Mouse (Mus musculus) limb, embryonic 10.5 days (tissue): ENCODE results near the gene Olfr1431. TPM values are rescaled to one million over a fixed set of nuclear protein-coding genes. Genes with fewer than 3 reads are reported as not detected.
"Not testable (repeated sequence)": the region's sequence is repeated elsewhere in the genome, so short reads cannot be mapped to it uniquely, and the experiment has no call there.

Experiments used
- DNase-seq: peaks from one replicate; pipeline ENCODE4 v3.0.0-alpha.2; 2017; ENCODE audit warnings: low spot score
- H3K27ac ChIP-seq: fragments of 300-500 bp; sonication (generic); 2 replicates; pipeline ENCODE4 v1.5.1; 2016; ENCODE audit warnings: mild to moderate bottlenecking
- H3K27me3 ChIP-seq: fragments of 300-500 bp; sonication (generic); 2 replicates; pipeline ENCODE4 v1.6.1; 2016; ENCODE audit warnings: low read depth, mild to moderate bottlenecking; ENCODE audit not compliant: poor library complexity, severe bottlenecking
- H3K36me3 ChIP-seq: fragments of 300-500 bp; sonication (generic); 2 replicates; pipeline ENCODE4 v1.6.1; 2016; ENCODE audit warnings: mild to moderate bottlenecking, moderate library complexity
- H3K4me1 ChIP-seq: fragments of 300-500 bp; sonication (generic); 2 replicates; pipeline ENCODE4 v1.6.1; 2016
- H3K4me3 ChIP-seq: fragments of 300-500 bp; sonication (generic); 2 replicates; pipeline ENCODE4 v1.5.1; 2016; ENCODE audit warnings: mild to moderate bottlenecking, moderate library complexity
- H3K9me3 ChIP-seq: fragments of 300-500 bp; sonication (generic); replicated peaks from 2 replicates; pipeline ENCODE4 v1.6.1; 2016; ENCODE audit warnings: mild to moderate bottlenecking
- WGBS: fragments of 180-500 bp; shearing (Covaris S2); methylation state at CpG from one replicate; pipeline ENCODE4 v1.1.7; 2016; 5-methylcytosine and 5-hydroxymethylcytosine counted together
- polyA plus RNA-seq: library from polyadenylated mRNA; unstranded; fragments of >200 nt; fragmentation: Nextera tagmentation; extraction: Ambion mirVana; gene quantifications from 2 replicates; pipeline ENCODE4 v1.2.1, GENCODE M21; 2016

The Olfr1431 gene
- not detected in 2 replicates for polyA plus RNA-seq

GRCm38 (mm10) chr19:12200334-12200733 lies at the start of gene Olfr1431:
Gene Olfr1431, plus strand, starts transcription at chr19:12200634.
- Histone ChIP-seq H3K4me3 (no peak within 1 kb of the TSS), H3K36me3 (no peaks in the 10 kb centered on the region), H3K27ac (no peak within 1 kb of the TSS), H3K9me3 (no peaks in the 10 kb centered on the region), H3K4me1 (no peaks in the 10 kb centered on the region), H3K27me3 (no peaks in the 10 kb centered on the region)
- DNase-seq: no peak
- 82% methylated on average over 1 of the region's 1 CpGs for WGBS

GRCm38 (mm10) chr19:12170062-12170599 lies 30.3 kb upstream of the Olfr1431 start, which contains the start of gene Olfr1555-ps1:
Gene Olfr1555-ps1, minus strand, starts transcription at chr19:12170112.
- DNase-seq, H3K4me3 ChIP-seq, H3K36me3 ChIP-seq, H3K27me3 ChIP-seq, H3K27ac ChIP-seq, H3K4me1 ChIP-seq, H3K9me3 ChIP-seq: not testable (repeated sequence)
- 78% methylated on average over 1 of the region's 1 CpGs for WGBS

GRCm38 (mm10) chr19:12175431-12175830 lies 25.0 kb upstream of the Olfr1431 start:
- H3K27me3 ChIP-seq, DNase-seq, H3K27ac ChIP-seq, H3K4me1 ChIP-seq, H3K4me3 ChIP-seq, H3K36me3 ChIP-seq, H3K9me3 ChIP-seq: not testable (repeated sequence)
- WGBS: 77% methylated on average over 5 of the region's 5 CpGs

- H3K4me3 ChIP-seq, H3K27ac ChIP-seq, H3K4me1 ChIP-seq, H3K36me3 ChIP-seq, DNase-seq, H3K27me3 ChIP-seq, H3K9me3 ChIP-seq: not testable (repeated sequence)
- 79% methylated on average over 4 of the region's 4 CpGs for WGBS
These were observed 1.4 kb upstream of the Olfr1431 start for GRCm38 (mm10) chr19:12199076-12199475.

GRCm38 (mm10) chr19:12232496-12232895 lies 32.1 kb downstream of the Olfr1431 start, which contains the start of gene Olfr1432:
Gene Olfr1432, minus strand, starts transcription at chr19:12232596.
- not testable (repeated sequence) for H3K4me1 ChIP-seq, H3K36me3 ChIP-seq, H3K9me3 ChIP-seq, H3K27me3 ChIP-seq, H3K4me3 ChIP-seq, DNase-seq, H3K27ac ChIP-seq

- H3K4me1 ChIP-seq: no peaks in the 10 kb centered on the region
- H3K27ac ChIP-seq: no peak within 1 kb of the TSS
- no peak for DNase-seq
- H3K36me3 ChIP-seq: no peaks in the 10 kb centered on the region
- no peaks in the 10 kb centered on the region for H3K27me3 ChIP-seq
- 84% methylated on average over 1 of the region's 1 CpGs for WGBS
- H3K4me3 ChIP-seq: no peak within 1 kb of the TSS
- no peaks in the 10 kb centered on the region for H3K9me3 ChIP-seq
These were observed 41.1 kb downstream of the Olfr1431 start, which contains the start of gene Olfr262 for GRCm38 (mm10) chr19:12241559-12241958. Gene Olfr262, minus strand, starts transcription at chr19:12241659.

GRCm38 (mm10) chr19:12260732-12261131 lies 60.3 kb downstream of the Olfr1431 start, which contains the start of gene Olfr235:
Gene Olfr235, plus strand, starts transcription at chr19:12261032.
- H3K4me3 ChIP-seq: no peak within 1 kb of the TSS
- H3K36me3 ChIP-seq: no peaks in the 10 kb centered on the region
- H3K4me1 ChIP-seq: no peaks in the 10 kb centered on the region
- DNase-seq: no peak
- 81% methylated on average over 1 of the region's 1 CpGs for WGBS
- no peaks in the 10 kb centered on the region for H3K27me3 ChIP-seq
- no peaks in the 10 kb centered on the region for H3K9me3 ChIP-seq
- H3K27ac ChIP-seq: no peak within 1 kb of the TSS

Other genes starting within 250 kb of the Olfr1431 start
- 3.3 and 3.4 TPM in 2 replicates for gene Osbp, start 234.7 kb upstream of the Olfr1431 start, polyA plus RNA-seq
- 0.05 and 0.06 TPM in 2 replicates for gene Olfr1423, start 159.3 kb upstream of the Olfr1431 start, polyA plus RNA-seq
- gene Olfr1424, start 138.0 kb upstream of the Olfr1431 start, polyA plus RNA-seq: not detected in 2 replicates
- gene Olfr1425, start 122.9 kb upstream of the Olfr1431 start, polyA plus RNA-seq: not detected in 2 replicates
- gene Olfr1426, start 108.6 kb upstream of the Olfr1431 start, polyA plus RNA-seq: not detected in 2 replicates
- gene Olfr1427, start 97.3 kb upstream of the Olfr1431 start, polyA plus RNA-seq: not detected in 2 replicates
- gene Olfr1428, start 84.7 kb upstream of the Olfr1431 start, polyA plus RNA-seq: not detected in 2 replicates
- gene Olfr76, start 77.4 kb upstream of the Olfr1431 start, polyA plus RNA-seq: not detected in 2 replicates
- gene Olfr1555-ps1, start 30.5 kb upstream of the Olfr1431 start, polyA plus RNA-seq: not detected in 2 replicates
- gene Olfr1432, start 32.0 kb downstream of the Olfr1431 start, polyA plus RNA-seq: not detected in 2 replicates
- not detected in 2 replicates for gene Olfr262, start 41.0 kb downstream of the Olfr1431 start, polyA plus RNA-seq
- gene Olfr235, start 60.4 kb downstream of the Olfr1431 start, polyA plus RNA-seq: not detected in 2 replicates
- not detected in 2 replicates for gene Olfr1434, start 79.2 kb downstream of the Olfr1431 start, polyA plus RNA-seq
- gene Olfr1436, start 98.5 kb downstream of the Olfr1431 start, polyA plus RNA-seq: not detected in 2 replicates
- gene Olfr1437, start 124.5 kb downstream of the Olfr1431 start, polyA plus RNA-seq: not detected in 2 replicates
- not detected in 2 replicates for gene Olfr1438-ps1, start 135.3 kb downstream of the Olfr1431 start, polyA plus RNA-seq
- gene Olfr1440, start 186.6 kb downstream of the Olfr1431 start, polyA plus RNA-seq: not detected in 2 replicates
- gene Olfr1441, start 216.8 kb downstream of the Olfr1431 start, polyA plus RNA-seq: not detected in 2 replicates
- gene Pfpl, start 227.3 kb downstream of the Olfr1431 start, polyA plus RNA-seq: not detected in 2 replicates